Mouse (Mus musculus) liver, embryonic 13.5 days (tissue): ENCODE data around the gene Fyb. TPM values are rescaled to one million over a fixed set of nuclear protein-coding genes. Genes with fewer than 3 reads are reported as not detected.

Source experiments
- ATAC-seq: fragments of 200-750 bp; cut with Nextera tagmentation; 2 replicates; pipeline ENCODE4 v1.8.0; 2017; ENCODE audit warnings: low read depth, mild to moderate bottlenecking, moderate number of reproducible peaks, moderate library complexity
- DNase-seq: peaks from one replicate; pipeline ENCODE4 v3.0.0; 2022
- H3K27ac ChIP-seq: fragments of 300-500 bp; sonication (generic); 2 replicates; pipeline ENCODE4 v1.5.1; 2015; ENCODE audit warnings: moderate library complexity, mild to moderate bottlenecking, inconsistent platforms
- H3K27me3 ChIP-seq: fragments of 300-500 bp; sonication (generic); 2 replicates; pipeline ENCODE4 v1.6.1; 2015; ENCODE audit warnings: mild to moderate bottlenecking, inconsistent platforms
- H3K36me3 ChIP-seq: fragments of 300-500 bp; sonication (generic); 2 replicates; pipeline ENCODE4 v1.6.1; 2015; ENCODE audit warnings: mild to moderate bottlenecking, inconsistent platforms
- H3K4me1 ChIP-seq: fragments of 300-500 bp; sonication (generic); replicated peaks from 2 replicates; pipeline ENCODE4 v1.6.1; 2015; ENCODE audit warnings: inconsistent platforms
- H3K4me2 ChIP-seq: fragments of 300-500 bp; sonication (generic); 2 replicates; pipeline ENCODE4 v1.6.1; 2015; ENCODE audit warnings: inconsistent platforms, mild to moderate bottlenecking, moderate library complexity
- H3K4me3 ChIP-seq: fragments of 300-500 bp; sonication (generic); replicated peaks from 2 replicates; pipeline ENCODE4 v1.5.1; 2015; ENCODE audit warnings: mild to moderate bottlenecking, inconsistent platforms
- H3K9ac ChIP-seq: fragments of 300-500 bp; sonication (generic); 2 replicates; pipeline ENCODE4 v1.6.1; 2015; ENCODE audit warnings: mild to moderate bottlenecking, inconsistent platforms
- H3K9me3 ChIP-seq: fragments of 300-500 bp; sonication (generic); replicated peaks from 2 replicates; pipeline ENCODE4 v1.6.1; 2016; ENCODE audit warnings: inconsistent platforms
- WGBS: fragments of 180-500 bp; shearing (Covaris S2); methylation state at CpG from one replicate; pipeline ENCODE4 v1.1.7; 2015; ENCODE audit not compliant: insufficient replicate concordance; 5-methylcytosine and 5-hydroxymethylcytosine counted together
- polyA plus RNA-seq: library from polyadenylated mRNA; unstranded; fragments of >200 nt; fragmentation: Nextera tagmentation; extraction: Ambion mirVana; gene quantifications from 2 replicates; pipeline ENCODE4 v1.2.1, GENCODE M21; 2015

The Fyb gene
- polyA plus RNA-seq, 1 experiment from 2014 or later = 27.5 TPM

- peaks cover 14% of the 10 kb centered on the region for H3K4me1 ChIP-seq
- no peaks in the 10 kb centered on the region for H3K9me3 ChIP-seq
- no peak overlapping the region for H3K27ac ChIP-seq
- no peak overlapping the region for H3K9ac ChIP-seq
- H3K27me3 ChIP-seq = no peaks in the 10 kb centered on the region
- DNase-seq = no peak
- 67% methylated on average over 7 of the region's 7 CpGs for WGBS
- H3K4me3 ChIP-seq = no peak overlapping the region
- no peak overlapping the region for H3K4me2 ChIP-seq
- ATAC-seq = no peak
- no peaks in the 10 kb centered on the region for H3K36me3 ChIP-seq
Observed at GRCm38 (mm10) chr15:6663991-6664390, 141.3 kb downstream of the Fyb start.

GRCm38 (mm10) chr15:6666072-6666471 is 143.4 kb downstream of the Fyb start:
- DNase-seq (no peak), ATAC-seq (no peak)
- WGBS = 54% methylated on average over 5 of the region's 5 CpGs
- Histone ChIP-seq H3K4me3 (no peak overlapping the region), H3K9ac (no peak overlapping the region), H3K27me3 (no peaks in the 10 kb centered on the region), H3K27ac (no peak overlapping the region), H3K9me3 (no peaks in the 10 kb centered on the region), H3K4me2 (no peak overlapping the region), H3K36me3 (no peaks in the 10 kb centered on the region), H3K4me1 (peaks cover 13% of the 10 kb centered on the region)

GRCm38 (mm10) chr15:6668793-6669437 is 146.3 kb downstream of the Fyb start:
- H3K27ac ChIP-seq = no peak overlapping the region
- H3K9me3 ChIP-seq = no peaks in the 10 kb centered on the region
- peaks cover 13% of the 10 kb centered on the region for H3K4me1 ChIP-seq
- no peak overlapping the region for H3K4me2 ChIP-seq
- no peaks in the 10 kb centered on the region for H3K36me3 ChIP-seq
- no peak overlapping the region for H3K4me3 ChIP-seq
- ATAC-seq (peak; percentile 70), DNase-seq (no peak)
- no peaks in the 10 kb centered on the region for H3K27me3 ChIP-seq
- 27% methylated on average over 14 of the region's 14 CpGs for WGBS
- no peak overlapping the region for H3K9ac ChIP-seq

- no peaks in the 10 kb centered on the region for H3K36me3 ChIP-seq
- no peaks in the 10 kb centered on the region for H3K27me3 ChIP-seq
- no peaks in the 10 kb centered on the region for H3K4me1 ChIP-seq
- H3K4me2 ChIP-seq = no peak overlapping the region
- no peak overlapping the region for H3K27ac ChIP-seq
- H3K4me3 ChIP-seq = no peak overlapping the region
- ATAC-seq = no peak
- no peaks in the 10 kb centered on the region for H3K9me3 ChIP-seq
- H3K9ac ChIP-seq = no peak overlapping the region
- 81% methylated on average over 2 of the region's 2 CpGs for WGBS
- no peak for DNase-seq
Observed at GRCm38 (mm10) chr15:6678479-6678878, 155.8 kb downstream of the Fyb start.

- no peak for DNase-seq
- H3K9me3 ChIP-seq = no peaks in the 10 kb centered on the region
- H3K4me1 ChIP-seq = peaks cover 23% of the 10 kb centered on the region
- no peak for ATAC-seq
- no peaks in the 10 kb centered on the region for H3K36me3 ChIP-seq
- no peaks in the 10 kb centered on the region for H3K27me3 ChIP-seq
- 43% methylated on average over 2 of the region's 2 CpGs for WGBS
- no peak overlapping the region for H3K4me2 ChIP-seq
- no peak overlapping the region for H3K4me3 ChIP-seq
- no peak overlapping the region for H3K27ac ChIP-seq
- no peak overlapping the region for H3K9ac ChIP-seq
Observed at GRCm38 (mm10) chr15:6702164-6702563, 179.5 kb downstream of the Fyb start.

GRCm38 (mm10) chr15:6705351-6705901 is 182.8 kb downstream of the Fyb start:
- DNase-seq (peak; percentile 64), ATAC-seq (peak; percentile 72)
- 7% methylated on average over 7 of the region's 7 CpGs for WGBS
- Histone ChIP-seq H3K4me3 (peak overlapping the region; percentile 22), H3K27ac (peak overlapping the region; percentile 37), H3K4me1 (peaks cover 36% of the 10 kb centered on the region), H3K9me3 (no peaks in the 10 kb centered on the region), H3K27me3 (no peaks in the 10 kb centered on the region), H3K36me3 (no peaks in the 10 kb centered on the region), H3K4me2 (peak overlapping the region; percentile 51), H3K9ac (peak overlapping the region; percentile 36; the same call in 1 of the 2 replicates)

- H3K36me3 ChIP-seq = no peaks in the 10 kb centered on the region
- DNase-seq (peak; percentile 67), ATAC-seq (peak; percentile 57)
- peak overlapping the region; percentile 95 for H3K27ac ChIP-seq
- H3K27me3 ChIP-seq = no peaks in the 10 kb centered on the region
- peak overlapping the region; percentile 96 for H3K9ac ChIP-seq
- peak overlapping the region; percentile 95 for H3K4me3 ChIP-seq
- peaks cover 57% of the 10 kb centered on the region for H3K4me1 ChIP-seq
- under 1% methylated on average over 43 of the region's 43 CpGs for WGBS
- no peaks in the 10 kb centered on the region for H3K9me3 ChIP-seq
- H3K4me2 ChIP-seq = peak overlapping the region; percentile 84
Observed at GRCm38 (mm10) chr15:6707551-6707935, 184.9 kb downstream of the Fyb start.

GRCm38 (mm10) chr15:6707936-6708525 is 185.4 kb downstream of the Fyb start, which contains the start of gene Rictor:
TSS of gene Rictor (plus strand) at chr15:6708379.
- Histone ChIP-seq H3K9ac (peak within 1 kb of the TSS; percentile 96), H3K27ac (peak within 1 kb of the TSS; percentile 95), H3K27me3 (no peaks in the 10 kb centered on the region), H3K4me3 (peak within 1 kb of the TSS; percentile 95), H3K9me3 (no peaks in the 10 kb centered on the region), H3K36me3 (no peaks in the 10 kb centered on the region), H3K4me2 (peak within 1 kb of the TSS; percentile 84), H3K4me1 (peaks cover 62% of the 10 kb centered on the region)
- DNase-seq = peak; percentile 70
- 0% methylated on average over 49 of the region's 82 CpGs for WGBS
- ATAC-seq = peak; percentile 68

GRCm38 (mm10) chr15:6708526-6709441 is 186.1 kb downstream of the Fyb start:
- no peaks in the 10 kb centered on the region for H3K9me3 ChIP-seq
- under 1% methylated on average over 84 of the region's 89 CpGs for WGBS
- H3K4me3 ChIP-seq = peak overlapping the region; percentile 95
- DNase-seq = peak; percentile 50
- ATAC-seq = peak; percentile 46
- peak overlapping the region; percentile 96 for H3K9ac ChIP-seq
- H3K4me1 ChIP-seq = peaks cover 66% of the 10 kb centered on the region
- no peaks in the 10 kb centered on the region for H3K27me3 ChIP-seq
- H3K36me3 ChIP-seq = no peaks in the 10 kb centered on the region
- peak overlapping the region; percentile 84 for H3K4me2 ChIP-seq
- H3K27ac ChIP-seq = peak overlapping the region; percentile 95

- Histone ChIP-seq H3K27ac (peak overlapping the region; percentile 95; the same call in 1 of the 2 replicates), H3K27me3 (no peaks in the 10 kb centered on the region), H3K9me3 (no peaks in the 10 kb centered on the region), H3K4me3 (peak overlapping the region; percentile 95), H3K4me2 (peak overlapping the region; percentile 84), H3K9ac (peak overlapping the region; percentile 96), H3K36me3 (no peaks in the 10 kb centered on the region), H3K4me1 (peaks cover 70% of the 10 kb centered on the region)
- no peak for ATAC-seq
- no peak for DNase-seq
- 22% methylated on average over 8 of the region's 8 CpGs for WGBS
Observed at GRCm38 (mm10) chr15:6709618-6710017, 187.0 kb downstream of the Fyb start.

GRCm38 (mm10) chr15:6710341-6710740 is 187.7 kb downstream of the Fyb start:
- Histone ChIP-seq H3K27me3 (no peaks in the 10 kb centered on the region), H3K4me1 (peaks cover 75% of the 10 kb centered on the region), H3K36me3 (no peaks in the 10 kb centered on the region), H3K9ac (no peak overlapping the region), H3K9me3 (no peaks in the 10 kb centered on the region), H3K4me2 (peak overlapping the region; percentile 84), H3K4me3 (peak overlapping the region; percentile 95), H3K27ac (no peak overlapping the region)
- ATAC-seq (no peak), DNase-seq (no peak)
- 72% methylated on average over 7 of the region's 7 CpGs for WGBS
